Mouse (Mus musculus) bone marrow macrophage, adult 2 months (primary cell): ENCODE measurements around the gene Col6a3.

Experiments used
- CTCF ChIP-seq: IDR thresholded peaks from 2 replicates; pipeline ENCODE4 v1.5.1; 2012; ENCODE audit warnings: low read depth, mild to moderate bottlenecking, low read length, moderate library complexity
- POLR2A ChIP-seq: IDR thresholded peaks from 2 replicates; pipeline ENCODE4 v1.6.1; 2012; ENCODE audit warnings: mild to moderate bottlenecking, low read depth, low read length, borderline replicate concordance

DNA sequence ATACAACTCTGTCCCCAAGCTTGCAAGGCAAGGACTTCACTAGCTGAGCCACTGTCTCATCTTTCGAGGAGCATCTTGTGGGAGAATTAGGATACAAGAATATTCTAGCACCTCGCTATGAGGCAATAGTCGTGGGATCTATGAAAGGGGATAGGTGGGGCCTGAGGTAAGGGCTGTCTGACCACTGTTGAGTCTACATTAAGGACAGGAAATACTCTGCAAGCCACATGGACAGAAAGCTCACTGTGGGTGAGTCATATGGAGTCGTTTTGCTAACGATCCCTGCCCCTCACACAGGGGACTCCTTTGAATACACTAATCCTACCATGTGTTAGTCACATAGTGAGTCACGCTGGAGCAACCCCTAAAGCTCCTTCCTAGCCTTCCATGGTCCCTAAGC, 9.1 kb downstream of the Col6a3 start:
- TF ChIP-seq CTCF (no peak), POLR2A (no peak)
